Mouse (Mus musculus) testis, adult 2 months (tissue): ENCODE results near the gene Hist1h3g.

Source experiments
- CTCF ChIP-seq: fragments of 200-500 bp; IDR thresholded peaks from 2 replicates; pipeline ENCODE4 v1.5.1; 2012; ENCODE audit warnings: low read depth, mild to moderate bottlenecking, inconsistent platforms, low read length, moderate library complexity; ENCODE audit not compliant: control insufficient read depth, insufficient read depth, insufficient replicate concordance
- POLR2A ChIP-seq: fragments of 200-500 bp; IDR thresholded peaks from 2 replicates; pipeline ENCODE4 v1.6.1; 2012; ENCODE audit warnings: low read depth, mild to moderate bottlenecking, inconsistent platforms, low read length, moderate library complexity; ENCODE audit not compliant: control insufficient read depth

GRCm38 (mm10) chr13:23562699-23563462, 27.7 kb downstream of the Hist1h3g start:
- TF ChIP-seq CTCF (no peak), POLR2A (no peak)
